Mouse (Mus musculus) heart, adult 2 months (tissue): ENCODE data around the gene Lsmem1.

Source experiments
- CTCF ChIP-seq: fragments of 200-600 bp; IDR thresholded peaks from 2 replicates; pipeline ENCODE4 v1.8.1; 2022; ENCODE audit warnings: antibody characterized with exemption, mild to moderate bottlenecking, moderate library complexity
- POLR2A ChIP-seq: fragments of 200-500 bp; IDR thresholded peaks from 2 replicates; pipeline ENCODE4 v1.6.1; 2011; ENCODE audit warnings: mild to moderate bottlenecking, low read depth, low read length, control low read depth; ENCODE audit not compliant: insufficient read depth

DNA sequence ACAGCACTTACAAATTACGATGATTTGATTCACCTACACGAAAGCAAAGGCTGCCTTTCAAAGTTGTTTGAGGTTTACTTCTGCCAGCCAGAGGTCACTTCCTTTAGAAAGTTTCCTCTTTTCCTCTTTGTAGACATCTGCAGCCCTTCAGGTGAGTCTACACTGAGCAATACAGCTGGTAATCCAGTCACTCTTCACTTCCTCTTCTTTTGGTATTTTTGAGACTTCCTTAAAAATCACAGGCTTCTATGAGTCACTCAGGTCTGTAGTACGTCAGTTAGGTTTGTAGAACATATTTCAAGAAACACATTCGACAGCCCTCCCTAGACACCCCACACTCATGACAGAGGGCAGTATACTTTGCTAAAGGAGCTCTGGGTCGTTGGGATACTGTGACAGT, 58.6 kb downstream of the Lsmem1 start:
- TF ChIP-seq CTCF (no peak), POLR2A (no peak)
